Mouse (Mus musculus): ENCODE measurements around the gene Brip1.

- TF ChIP-seq POLR2A (IDR thresholded peaks at IDR 0.05; ENCODE audit: extremely low read depth, insufficient read depth, low read length) (no peak), CTCF (IDR thresholded peaks at IDR 0.05; ENCODE audit: low read depth, low read length) (no peak)
Measured at GRCm38 (mm10) chr11:86225761-86226160, 24.8 kb upstream of the Brip1 start.
